Mouse (Mus musculus) CH12.LX (cell line): ENCODE results near the gene Gm20388. TPM values are rescaled to one million over a fixed set of nuclear protein-coding genes. Genes with fewer than 3 reads are reported as not detected.
A peak's percentile ranks its signal among the peaks of the same experiment; 100 is the strongest.

Source experiments
- DNase-seq: peaks from one replicate; pipeline ENCODE4 v3.0.0-alpha.2; 2013; ENCODE audit errors: extremely low read depth
- H3K27ac ChIP-seq: 2 replicates; pipeline ENCODE4 v1.5.1; 2012; ENCODE audit warnings: low read depth, mild to moderate bottlenecking, control low read depth, moderate library complexity; ENCODE audit not compliant: insufficient read depth
- H3K27me3 ChIP-seq: replicated peaks from 2 replicates; pipeline ENCODE3; 2012; ENCODE audit warnings: inconsistent platforms
- H3K36me3 ChIP-seq, 2 experiments: replicated peaks in 1 of 2; 2 replicates each; pipeline versions ENCODE3 to v1.6.1; 2012; ENCODE audit warnings: inconsistent platforms in 1 of 2, low read length in 1 of 2, mild to moderate bottlenecking in 1 of 2, mixed read lengths in 1 of 2, moderate library complexity in 1 of 2; ENCODE audit not compliant: control insufficient read depth in 1 of 2, insufficient read depth in 1 of 2
- H3K4me1 ChIP-seq, 2 experiments: 2 replicates each; pipeline ENCODE4 v1.6.1; 2012; ENCODE audit warnings: inconsistent platforms in 1 of 2, moderate library complexity in 1 of 2; ENCODE audit not compliant: insufficient read depth in 2 of 2, control insufficient read depth in 1 of 2
- H3K4me2 ChIP-seq: 2 replicates; pipeline ENCODE4 v1.6.1; 2012; ENCODE audit warnings: low read depth, mild to moderate bottlenecking, control low read depth; ENCODE audit not compliant: poor library complexity, insufficient read depth, severe bottlenecking
- H3K4me3 ChIP-seq, 3 experiments: fragments of 150-350 bp in 1 of 3; sonication (generic) in 1 of 3; replicated peaks in 1 of 3; 2 replicates each; pipeline versions ENCODE3 to v1.5.1; 2011 to 2012; ENCODE audit warnings: low read depth in 2 of 3, low read length in 2 of 3, mild to moderate bottlenecking in 2 of 3, moderate library complexity in 2 of 3, control low read depth in 1 of 3, improper control_type of control experiment in 1 of 3, inconsistent platforms in 1 of 3, mixed read lengths in 1 of 3; ENCODE audit not compliant: poor library complexity in 1 of 3
- H3K79me2 ChIP-seq: replicated peaks from 2 replicates; pipeline ENCODE4 v1.6.1; 2012; ENCODE audit warnings: mild to moderate bottlenecking, moderate library complexity; ENCODE audit not compliant: control insufficient read depth, poor library complexity, insufficient read depth, severe bottlenecking; ENCODE audit errors: extremely low read depth
- H3K9ac ChIP-seq: 2 replicates; pipeline ENCODE4 v1.6.1; 2012; ENCODE audit warnings: low read depth, mild to moderate bottlenecking, control low read depth, moderate library complexity; ENCODE audit not compliant: insufficient read depth
- H3K9me3 ChIP-seq: replicated peaks from 2 replicates; pipeline ENCODE3; 2012; ENCODE audit warnings: low read length, inconsistent platforms, mixed read lengths
- BHLHE40 ChIP-seq: IDR thresholded peaks from 2 replicates; pipeline ENCODE4 v1.6.1; 2011; ENCODE audit warnings: mild to moderate bottlenecking, low read depth, low read length, improper control_type of control experiment
- CHD1 ChIP-seq: IDR thresholded peaks from 2 replicates; pipeline ENCODE4 v1.6.1; 2012; ENCODE audit warnings: low read depth, low read length, improper control_type of control experiment, inconsistent platforms
- CHD2 ChIP-seq: IDR thresholded peaks from 2 replicates; pipeline ENCODE4 v1.6.1; 2011; ENCODE audit warnings: low read length, improper control_type of control experiment
- E2F4 ChIP-seq: IDR thresholded peaks from 2 replicates; pipeline ENCODE4 v1.6.1; 2011; ENCODE audit warnings: low read depth, low read length, improper control_type of control experiment; ENCODE audit not compliant: insufficient replicate concordance
- EP300 ChIP-seq: IDR thresholded peaks from 2 replicates; pipeline ENCODE4 v1.6.1; 2011; ENCODE audit warnings: low read length, improper control_type of control experiment
- GABPA ChIP-seq: IDR thresholded peaks from 2 replicates; pipeline ENCODE4 v1.6.1; 2012; ENCODE audit warnings: low read depth, low read length, improper control_type of control experiment, inconsistent platforms; ENCODE audit not compliant: insufficient replicate concordance
- HCFC1 ChIP-seq: IDR thresholded peaks from 2 replicates; pipeline ENCODE4 v1.6.1; 2012; ENCODE audit warnings: low read depth, mild to moderate bottlenecking, inconsistent platforms, low read length, improper control_type of control experiment
- JUN ChIP-seq: IDR thresholded peaks from 2 replicates; pipeline ENCODE4 v1.6.1; 2011; ENCODE audit warnings: low read depth, mild to moderate bottlenecking, low read length, improper control_type of control experiment, moderate library complexity; ENCODE audit not compliant: insufficient read depth
- JUND ChIP-seq: conservative IDR thresholded peaks from 2 replicates; pipeline ENCODE4 v1.6.1; 2011; ENCODE audit warnings: low read depth, low read length, improper control_type of control experiment
- KAT2A ChIP-seq: IDR thresholded peaks from 2 replicates; pipeline ENCODE4 v1.6.1; 2012; ENCODE audit warnings: low read length, improper control_type of control experiment, inconsistent platforms; ENCODE audit not compliant: insufficient replicate concordance
- MAZ ChIP-seq: IDR thresholded peaks from 2 replicates; pipeline ENCODE4 v1.6.1; 2012; ENCODE audit warnings: low read depth, mild to moderate bottlenecking, inconsistent platforms, low read length, improper control_type of control experiment, moderate library complexity
- MXI1 ChIP-seq: IDR thresholded peaks from 2 replicates; pipeline ENCODE4 v1.6.1; 2011; ENCODE audit warnings: mild to moderate bottlenecking, low read depth, low read length, improper control_type of control experiment
- MYC ChIP-seq: IDR thresholded peaks from 2 replicates; pipeline ENCODE4 v1.6.1; 2011; ENCODE audit warnings: low read depth, mild to moderate bottlenecking, improper control_type of control experiment, low read length
- NELFE ChIP-seq: IDR thresholded peaks from 2 replicates; pipeline ENCODE4 v1.6.1; 2011; ENCODE audit warnings: low read depth, low read length, improper control_type of control experiment
- NRF1 ChIP-seq: IDR thresholded peaks from 2 replicates; pipeline ENCODE4 v1.6.1; 2014; ENCODE audit warnings: low read depth, mild to moderate bottlenecking, inconsistent platforms, low read length, improper control_type of control experiment, moderate library complexity
- RAD21 ChIP-seq: IDR thresholded peaks from 2 replicates; pipeline ENCODE4 v1.6.1; 2011; ENCODE audit warnings: low read depth, mild to moderate bottlenecking, low read length, improper control_type of control experiment, moderate library complexity
- SMC3 ChIP-seq: IDR thresholded peaks from 2 replicates; pipeline ENCODE4 v1.6.1; 2011; ENCODE audit warnings: low read depth, low read length, improper control_type of control experiment
- TCF12 ChIP-seq: IDR thresholded peaks from 2 replicates; pipeline ENCODE4 v1.6.1; 2014; ENCODE audit warnings: low read depth, mild to moderate bottlenecking, inconsistent platforms, low read length, improper control_type of control experiment
- UBTF ChIP-seq: IDR thresholded peaks from 2 replicates; pipeline ENCODE4 v1.6.1; 2012; ENCODE audit warnings: low read depth, mild to moderate bottlenecking, inconsistent platforms, low read length, improper control_type of control experiment, moderate library complexity
- USF1 ChIP-seq: IDR thresholded peaks from 2 replicates; pipeline ENCODE4 v1.6.1; 2014; ENCODE audit warnings: low read depth, mild to moderate bottlenecking, inconsistent platforms, low read length, improper control_type of control experiment
- ZC3H11A ChIP-seq: IDR thresholded peaks from 2 replicates; pipeline ENCODE4 v1.6.1; 2012; ENCODE audit warnings: low read depth, mild to moderate bottlenecking, inconsistent platforms, low read length, improper control_type of control experiment
- ZKSCAN1 ChIP-seq: IDR thresholded peaks from 2 replicates; pipeline ENCODE4 v1.6.1; 2012; ENCODE audit warnings: low read depth, inconsistent platforms, low read length, improper control_type of control experiment, borderline replicate concordance
- ZNF384 ChIP-seq: IDR thresholded peaks from 2 replicates; pipeline ENCODE4 v1.6.1; 2012; ENCODE audit warnings: low read depth, low read length, improper control_type of control experiment, inconsistent platforms
- dilution Hi-C: fragments of 300-500 bp; cut with MboI; formaldehyde crosslinking; loops from 2 replicates; pipeline ENCODE4 v1.14.3; 2020; ENCODE audit warnings: low sequenced_read_pairs; ENCODE audit not compliant: extremely low pct_unique_long_range_greater_than_20kb, extremely low pct_ligation_motif_present
- in situ Hi-C: fragments of 300-500 bp; cut with MboI; formaldehyde crosslinking; loops from 3 replicates; pipeline ENCODE4 v1.14.3; 2019; ENCODE audit warnings: low sequenced_read_pairs, low pct_ligation_motif_present, low pct_unique_long_range_greater_than_20kb, mixed read lengths
- polyA plus RNA-seq: library from polyadenylated mRNA; unstranded; fragments of >175 nt; gene quantifications from 2 replicates; pipeline ENCODE4 v1.2.1, GENCODE M21; 2012; ENCODE audit warnings: low read depth; ENCODE audit not compliant: insufficient read length
- total RNA-seq, 2 experiments: library from RNA; depleted of rRNA; stranded (reverse); fragments of 300-350 nt in 1 of 2; fragments of >200 nt in 1 of 2; gene quantifications; 2 replicates each; pipeline ENCODE4 v1.2.3; 2012 to 2014

The Gm20388 gene
- total and polyA plus RNA-seq, 3 experiments = 14.8 to 26.3 (median 22.2) TPM

GRCm38 (mm10) chr8:120738771-120739170, 828.1 kb downstream of the Gm20388 start:
- DNase-seq = no peak
- Histone ChIP-seq H3K4me3 (peak overlapping the region in 1 of 3 experiments; percentile 29), H3K36me3 (peaks cover 10 to 42% of the 10 kb centered on the region in 2 experiments), H3K79me2 (no peaks in the 10 kb centered on the region; the same call in 1 of the 2 replicates), H3K9ac (no peak overlapping the region), H3K9me3 (no peaks in the 10 kb centered on the region), H3K27me3 (peaks cover 27% of the 10 kb centered on the region), H3K4me2 (no peak overlapping the region), H3K27ac (no peak overlapping the region), H3K4me1 (peaks cover 29 to 79% of the 10 kb centered on the region in 2 experiments)
- TF ChIP-seq TCF12 (no peak), NRF1 (no peak), HCFC1 (no peak), ZNF384 (no peak), MAZ (no peak), JUND (no peak), USF1 (no peak), BHLHE40 (no peak), SMC3 (no peak), MYC (no peak), MXI1 (no peak), GABPA (no peak), UBTF (no peak), RAD21 (no peak)
- in situ Hi-C loops = loop anchor here (5.0 kb wide), 1 partner anchor 36 kb away; no protein-coding TSS in a partner anchor
- dilution Hi-C loops = no loop called here

- dilution Hi-C loops = no loop called here
Measured at GRCm38 (mm10) chr8:120739526-120739925, 828.9 kb downstream of the Gm20388 start.

More at GRCm38 (mm10) chr8:120739526-120739925, 828.9 kb downstream of the Gm20388 start:
- H3K79me2 ChIP-seq = no peaks in the 10 kb centered on the region; the same call in 1 of the 2 replicates
- peaks cover 37 to 86% of the 10 kb centered on the region in 2 experiments for H3K4me1 ChIP-seq
- no peak for TF ChIP-seq ZKSCAN1
- no peak for TF ChIP-seq CHD1
- no peak for TF ChIP-seq TCF12
- TF ChIP-seq MYC = no peak
- no peak for TF ChIP-seq CHD2
- no peak for TF ChIP-seq UBTF
- no peak for TF ChIP-seq SMC3
- TF ChIP-seq USF1 = no peak
- TF ChIP-seq JUN = no peak
- no peak for TF ChIP-seq KAT2A
- no peak for TF ChIP-seq EP300
- TF ChIP-seq ZC3H11A = no peak
- no peak for TF ChIP-seq GABPA
- TF ChIP-seq E2F4 = no peak
- no peak for TF ChIP-seq NELFE
- TF ChIP-seq, all 38 proteins: peak for 0
- peaks cover 15 to 50% of the 10 kb centered on the region in 2 experiments for H3K36me3 ChIP-seq
- H3K9me3 ChIP-seq = no peaks in the 10 kb centered on the region
- H3K4me2 ChIP-seq = no peak overlapping the region
- in situ Hi-C loops = loop anchor here (5.0 kb wide), 1 partner anchor 37 kb away; no protein-coding TSS in a partner anchor
- H3K9ac ChIP-seq = no peak overlapping the region
- H3K4me3 ChIP-seq = no peak overlapping the region
- H3K27me3 ChIP-seq = peaks cover 23% of the 10 kb centered on the region
- no peak for DNase-seq
- no peak overlapping the region for H3K27ac ChIP-seq
